Mouse (Mus musculus) bone marrow, adult 2 months (tissue): Measurements from ENCODE around the gene Rbsn.

Source experiments
- CTCF ChIP-seq: fragments of 200-500 bp; IDR thresholded peaks from 2 replicates; pipeline ENCODE4 v1.5.1; 2011; ENCODE audit warnings: low read length, control low read depth; ENCODE audit not compliant: control insufficient read depth, insufficient read depth
- POLR2A ChIP-seq: fragments of 200-500 bp; IDR thresholded peaks from 2 replicates; pipeline ENCODE4 v1.6.1; 2011; ENCODE audit warnings: low read depth, mild to moderate bottlenecking, control low read depth, low read length, borderline replicate concordance; ENCODE audit not compliant: control insufficient read depth

GRCm38 (mm10) chr6:92241178-92241906, 26.6 kb upstream of the Rbsn start:
- TF ChIP-seq POLR2A, result no peak
- no peak for TF ChIP-seq CTCF
